Mouse (Mus musculus) intestine, postnatal 0 days (tissue): ENCODE data around the gene Kntc1. TPM values are rescaled to one million over a fixed set of nuclear protein-coding genes. Genes with fewer than 3 reads are reported as not detected.
A peak's percentile ranks its signal among the peaks of the same experiment; 100 is the strongest.

Source experiments
- ATAC-seq: fragments of 200-750 bp; cut with Nextera tagmentation; 2 replicates; pipeline ENCODE4 v1.8.0; 2017; ENCODE audit warnings: mild to moderate bottlenecking, moderate TSS enrichment, moderate library complexity
- H3K27ac ChIP-seq: fragments of 300-500 bp; sonication (generic); 2 replicates; pipeline ENCODE4 v1.5.1; 2014; ENCODE audit warnings: mild to moderate bottlenecking, low read depth, low read length, moderate library complexity
- H3K27me3 ChIP-seq: fragments of 300-500 bp; sonication (generic); replicated peaks from 2 replicates; pipeline ENCODE4 v1.6.1; 2014; ENCODE audit warnings: low read length, mixed read lengths; ENCODE audit not compliant: control insufficient read depth, insufficient read depth
- H3K36me3 ChIP-seq: fragments of 300-500 bp; sonication (generic); 2 replicates; pipeline ENCODE4 v1.6.1; 2014; ENCODE audit warnings: mild to moderate bottlenecking, moderate library complexity; ENCODE audit not compliant: control insufficient read depth, insufficient read depth
- H3K4me1 ChIP-seq: fragments of 300-500 bp; sonication (generic); replicated peaks from 2 replicates; pipeline ENCODE4 v1.6.1; 2014; ENCODE audit warnings: antibody characterized with exemption, low read length, mixed read lengths; ENCODE audit not compliant: control insufficient read depth, insufficient read depth
- H3K4me2 ChIP-seq: fragments of 300-500 bp; sonication (generic); replicated peaks from 2 replicates; pipeline ENCODE4 v1.6.1; 2014; ENCODE audit warnings: low read depth, mild to moderate bottlenecking, moderate library complexity
- H3K4me3 ChIP-seq: fragments of 300-500 bp; sonication (generic); 2 replicates; pipeline ENCODE4 v1.5.1; 2014; ENCODE audit warnings: low read depth, low read length
- H3K9ac ChIP-seq: fragments of 300-500 bp; sonication (generic); 2 replicates; pipeline ENCODE4 v1.6.1; 2014; ENCODE audit warnings: mild to moderate bottlenecking, low read depth, low read length
- H3K9me3 ChIP-seq: fragments of 300-500 bp; sonication (generic); 2 replicates; pipeline ENCODE4 v1.6.1; 2016; ENCODE audit warnings: mixed run types; ENCODE audit not compliant: control insufficient read depth
- CTCF ChIP-seq: sonication (generic); IDR thresholded peaks from 2 replicates; pipeline ENCODE4 v1.5.1; 2016; ENCODE audit warnings: low read depth, mild to moderate bottlenecking, control low read depth, antibody characterized with exemption, moderate library complexity
- WGBS: fragments of 180-500 bp; shearing (Covaris S2); extraction: QIAGEN DNeasy Blood & Tissue Kit; methylation state at CpG from one replicate; pipeline ENCODE4 v1.1.7; 2014; 5-methylcytosine and 5-hydroxymethylcytosine counted together
- polyA plus RNA-seq: library from polyadenylated mRNA; unstranded; fragments of >200 nt; fragmentation: Nextera tagmentation; extraction: Ambion mirVana; gene quantifications from 2 replicates; pipeline ENCODE4 v1.2.1, GENCODE M21; 2015

The Kntc1 gene
- polyA plus RNA-seq, result 4.5 and 5.0 TPM in 2 replicates

- H3K4me1 ChIP-seq, result 0 out of 2 replicates have a peak, but pooled peaks cover 7% of the 10 kb centered on the region
- TF ChIP-seq CTCF, result peak; percentile 46
- peak within 1 kb of the TSS; percentile 71 for H3K4me2 ChIP-seq
- H3K27me3 ChIP-seq, result no peaks in the 10 kb centered on the region
- H3K36me3 ChIP-seq, result peaks cover 5% of the 10 kb centered on the region; the same call in 1 of the 2 replicates
- no peaks in the 10 kb centered on the region for H3K9me3 ChIP-seq
- under 1% methylated on average over 63 of the region's 63 CpGs for WGBS
- H3K4me3 ChIP-seq, result peak within 1 kb of the TSS; percentile 75
- peak within 1 kb of the TSS; percentile 96 for H3K27ac ChIP-seq
- peak within 1 kb of the TSS; percentile 75 for H3K9ac ChIP-seq
- peak; percentile 98 for ATAC-seq
Measured at GRCm38 (mm10) chr5:123749065-123750064, at the start of gene Kntc1, which contains the start of gene Rsrc2. TSS of gene Kntc1 (plus strand) at chr5:123749716. TSS of gene Rsrc2 (minus strand) at chr5:123749414.

- Histone ChIP-seq H3K9me3 (no peaks in the 10 kb centered on the region), H3K4me2 (no peak overlapping the region), H3K4me1 (no peaks in the 10 kb centered on the region), H3K4me3 (no peak overlapping the region), H3K9ac (no peak overlapping the region), H3K27ac (peak overlapping the region; percentile 28; the same call in 1 of the 2 replicates), H3K27me3 (no peaks in the 10 kb centered on the region), H3K36me3 (peaks cover 67% of the 10 kb centered on the region)
- WGBS, result 56% methylated on average over 11 of the region's 11 CpGs
- ATAC-seq, result no peak
- peak; percentile 29 for TF ChIP-seq CTCF
Measured at GRCm38 (mm10) chr5:123700625-123701024, 48.9 kb upstream of the Kntc1 start.

DNA sequence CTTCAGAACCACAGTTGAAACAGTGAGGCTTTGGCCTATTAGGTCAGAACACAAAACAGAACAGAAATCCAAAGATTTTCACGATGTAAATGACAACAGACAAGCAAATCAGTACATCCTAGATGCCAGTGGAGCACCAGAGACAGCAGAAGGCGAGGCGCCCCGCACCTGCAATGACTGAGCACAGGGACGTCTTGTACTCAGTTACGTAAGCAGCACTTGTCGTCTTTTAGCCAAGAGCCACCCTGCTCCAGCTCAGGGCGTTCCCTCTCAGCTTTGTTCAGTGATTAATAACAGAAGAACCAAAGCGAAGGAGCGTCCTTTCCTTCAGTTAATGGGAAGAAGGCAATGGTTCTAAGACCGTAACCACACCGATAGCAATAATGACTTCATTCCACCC is 40.9 kb upstream of the Kntc1 start:
- H3K4me2 ChIP-seq, result no peak overlapping the region
- no peaks in the 10 kb centered on the region for H3K9me3 ChIP-seq
- H3K9ac ChIP-seq, result no peak overlapping the region
- H3K27ac ChIP-seq, result no peak overlapping the region
- H3K27me3 ChIP-seq, result no peaks in the 10 kb centered on the region
- no peaks in the 10 kb centered on the region for H3K4me1 ChIP-seq
- no peak for TF ChIP-seq CTCF
- H3K4me3 ChIP-seq, result no peak overlapping the region
- no peak for ATAC-seq
- H3K36me3 ChIP-seq, result peaks cover 86% of the 10 kb centered on the region
- WGBS, result 87% methylated on average over 12 of the region's 12 CpGs

DNA sequence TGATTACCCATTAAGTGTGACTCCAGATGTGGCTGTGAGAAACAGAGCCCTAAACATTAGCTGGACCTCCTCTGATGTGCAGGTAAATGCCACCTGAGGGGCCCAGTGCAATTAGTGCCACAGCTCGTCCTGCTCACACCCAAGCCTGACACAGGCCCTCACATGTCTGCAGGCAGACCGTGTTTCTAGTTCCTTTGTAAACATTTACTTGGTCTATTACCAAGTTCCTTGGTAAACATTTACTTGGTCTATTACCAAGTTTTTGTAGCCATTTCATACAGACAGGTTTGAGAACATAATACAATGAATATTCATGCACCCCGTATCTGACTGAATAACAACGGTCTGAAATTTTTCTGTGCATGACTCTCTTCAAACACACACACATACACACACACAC is 39.9 kb upstream of the Kntc1 start:
- Histone ChIP-seq H3K4me1 (no peaks in the 10 kb centered on the region), H3K9me3 (no peaks in the 10 kb centered on the region), H3K36me3 (peaks cover 86% of the 10 kb centered on the region), H3K9ac (no peak overlapping the region), H3K4me2 (no peak overlapping the region), H3K4me3 (no peak overlapping the region), H3K27me3 (no peaks in the 10 kb centered on the region), H3K27ac (no peak overlapping the region)
- no peak for ATAC-seq
- 48% methylated on average over 4 of the region's 4 CpGs for WGBS
- no peak for TF ChIP-seq CTCF

DNA sequence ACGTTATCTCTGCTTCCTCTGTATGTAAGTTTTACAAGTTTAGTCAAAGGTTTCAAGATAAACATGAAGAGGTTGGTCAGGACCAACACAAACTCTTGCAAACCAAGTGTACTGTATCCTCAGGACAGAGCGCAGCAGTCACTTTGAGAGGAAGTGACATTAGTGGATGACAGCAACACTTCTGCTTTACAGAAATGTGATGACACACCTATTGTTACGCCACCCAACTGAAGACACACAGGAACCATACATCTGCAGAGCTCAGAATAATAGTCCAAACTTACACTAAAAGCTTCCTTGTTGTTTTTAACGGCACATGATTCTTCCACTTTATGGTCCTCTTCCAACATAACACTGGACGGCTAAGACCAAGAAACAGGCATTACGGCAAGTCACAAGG is 35.7 kb upstream of the Kntc1 start:
- Histone ChIP-seq H3K27me3 (no peaks in the 10 kb centered on the region), H3K4me3 (no peak overlapping the region), H3K4me2 (no peak overlapping the region), H3K4me1 (no peaks in the 10 kb centered on the region), H3K9me3 (no peaks in the 10 kb centered on the region), H3K27ac (no peak overlapping the region), H3K9ac (no peak overlapping the region), H3K36me3 (peaks cover 68% of the 10 kb centered on the region)
- no peak for ATAC-seq
- TF ChIP-seq CTCF, result no peak
- WGBS, result 90% methylated on average over 6 of the region's 6 CpGs

GRCm38 (mm10) chr5:123714622-123715021 is 34.9 kb upstream of the Kntc1 start:
- no peak for TF ChIP-seq CTCF
- Histone ChIP-seq H3K36me3 (peaks cover 64% of the 10 kb centered on the region), H3K27me3 (no peaks in the 10 kb centered on the region), H3K4me1 (no peaks in the 10 kb centered on the region), H3K4me3 (no peak overlapping the region), H3K9me3 (no peaks in the 10 kb centered on the region), H3K27ac (no peak overlapping the region), H3K9ac (no peak overlapping the region), H3K4me2 (no peak overlapping the region)
- WGBS, result 85% methylated on average over 4 of the region's 4 CpGs
- no peak for ATAC-seq
